8 mouse cellular contexts compared by ENCODE assay signal in genomic region chr13:54282861-54283206, GRCm38 (mm10).
DNase-seq lines count a peak whose midpoint lies in the region; ATAC-seq and TF ChIP-seq lines count a peak whose summit lies in the region.

No protein-coding gene starts in this region.

- TF ChIP-seq EP300 in stomach, postnatal 0 days (optimal IDR thresholded peaks at IDR 0.05): no peak

- no peaks in the 10 kb centered on the region for H3K27me3 ChIP-seq in embryonic facial prominence, embryonic 11.5 days (ENCODE audit: control insufficient read depth, insufficient read depth, low read length)
- no peaks in the 10 kb centered on the region for H3K27me3 ChIP-seq in hindbrain, embryonic 16.5 days (replicated peaks; ENCODE audit: control insufficient read depth, insufficient read depth, low read length)
- H3K27me3 ChIP-seq in lung, embryonic 16.5 days (ENCODE audit: control insufficient read depth, insufficient read depth, low read depth, low read length): peaks cover 6% of the 10 kb centered on the region
- no peaks in the 10 kb centered on the region for H3K27me3 ChIP-seq in stomach, postnatal 0 days (ENCODE audit: control insufficient read depth, insufficient read depth, low read length)

- H3K9ac ChIP-seq in embryonic facial prominence, embryonic 11.5 days (replicated peaks; ENCODE audit: low read length): no peak overlapping the region
- peak overlapping the region; percentile 43; the same call in 1 of the 2 replicates for H3K9ac ChIP-seq in hindbrain, embryonic 16.5 days (ENCODE audit: low read depth, low read length)
- H3K9ac ChIP-seq in lung, embryonic 16.5 days (ENCODE audit: low read length): no peak overlapping the region
- H3K9ac ChIP-seq in stomach, postnatal 0 days (ENCODE audit: low read length): no peak overlapping the region

- peak overlapping the region; percentile 19 for H3K4me2 ChIP-seq in embryonic facial prominence, embryonic 11.5 days (ENCODE audit: low read depth, low read length)
- H3K4me2 ChIP-seq in hindbrain, embryonic 16.5 days (ENCODE audit: low read length): peak overlapping the region; percentile 53
- peak overlapping the region; percentile 49 for H3K4me2 ChIP-seq in lung, embryonic 16.5 days (ENCODE audit: low read depth, low read length)
- H3K4me2 ChIP-seq in stomach, postnatal 0 days (replicated peaks; ENCODE audit: low read depth): peak overlapping the region; percentile 32

- no peak overlapping the region; the same call in 1 of the 2 replicates for H3K4me3 ChIP-seq in embryonic facial prominence, embryonic 11.5 days (ENCODE audit: low read depth, low read length)
- H3K4me3 ChIP-seq in hindbrain, embryonic 16.5 days (ENCODE audit: low read length): peak overlapping the region; percentile 14; the same call in 1 of the 2 replicates
- peak overlapping the region; percentile 18 for H3K4me3 ChIP-seq in lung, embryonic 16.5 days (ENCODE audit: low read length)
- no peak overlapping the region for H3K4me3 ChIP-seq in stomach, postnatal 0 days (ENCODE audit: low read depth, low read length)

- intact Hi-C loops in heart, postnatal 25 days (cut with DNase I): no loop called here

- no peaks in the 10 kb centered on the region; the same call in 1 of the 2 replicates for H3K4me1 ChIP-seq in embryonic facial prominence, embryonic 11.5 days (ENCODE audit: control insufficient read depth, insufficient read depth, low read length)
- H3K4me1 ChIP-seq in hindbrain, embryonic 16.5 days (ENCODE audit: control insufficient read depth, insufficient read depth, low read depth, low read length): peaks cover 19% of the 10 kb centered on the region
- H3K4me1 ChIP-seq in lung, embryonic 16.5 days (replicated peaks; ENCODE audit: control insufficient read depth, insufficient read depth, low read length): peaks cover 10% of the 10 kb centered on the region
- no peaks in the 10 kb centered on the region for H3K4me1 ChIP-seq in stomach, postnatal 0 days (replicated peaks; ENCODE audit: control insufficient read depth, insufficient read depth)

- WGBS in embryonic facial prominence, embryonic 11.5 days: 8% methylated on average over 10 of the region's 10 CpGs
- 2% methylated on average over 10 of the region's 10 CpGs for WGBS in hindbrain, embryonic 16.5 days
- WGBS in lung, embryonic 16.5 days: 3% methylated on average over 10 of the region's 10 CpGs
- 6% methylated on average over 10 of the region's 10 CpGs for WGBS in stomach, postnatal 0 days

- no peaks in the 10 kb centered on the region for H3K9me3 ChIP-seq in embryonic facial prominence, embryonic 11.5 days (replicated peaks; ENCODE audit: control insufficient read depth, low read length)
- H3K9me3 ChIP-seq in hindbrain, embryonic 16.5 days (ENCODE audit: control insufficient read depth, low read length): no peaks in the 10 kb centered on the region
- peaks cover 2% of the 10 kb centered on the region; the same call in 1 of the 2 replicates for H3K9me3 ChIP-seq in lung, embryonic 16.5 days (ENCODE audit: control insufficient read depth, low read length)
- H3K9me3 ChIP-seq in stomach, postnatal 0 days (ENCODE audit: control insufficient read depth, low read length): no peaks in the 10 kb centered on the region

- DNase-seq in heart, adult 18-20 months: peak; percentile 10 to 27
- DNase-seq in heart, postnatal 25 days (ENCODE audit: low spot score): no peak
- DNase-seq in embryonic facial prominence, embryonic 11.5 days (ENCODE audit: low spot score): no peak
- peak; percentile 36 for DNase-seq in stomach, postnatal 0 days (ENCODE audit: low spot score)
- DNase-seq in left cerebral cortex, adult 8-10 months (ENCODE audit: low spot score in 2 of 2): no peak
- DNase-seq in spleen, postnatal 14 days (ENCODE audit: low spot score in 2 of 2): no peak

- H3K36me3 ChIP-seq in embryonic facial prominence, embryonic 11.5 days (replicated peaks; ENCODE audit: control insufficient read depth, insufficient read depth, low read depth, low read length): no peaks in the 10 kb centered on the region
- no peaks in the 10 kb centered on the region for H3K36me3 ChIP-seq in hindbrain, embryonic 16.5 days (ENCODE audit: control insufficient read depth, insufficient read depth, low read length)
- no peaks in the 10 kb centered on the region for H3K36me3 ChIP-seq in lung, embryonic 16.5 days (ENCODE audit: control insufficient read depth, insufficient read depth, low read length)
- H3K36me3 ChIP-seq in stomach, postnatal 0 days (ENCODE audit: control insufficient read depth, insufficient read depth, low read length): no peaks in the 10 kb centered on the region

- no peak overlapping the region for H3K27ac ChIP-seq in embryonic facial prominence, embryonic 11.5 days (replicated peaks; ENCODE audit: low read depth, low read length)
- peak overlapping the region; percentile 73 for H3K27ac ChIP-seq in hindbrain, embryonic 16.5 days (ENCODE audit: low read depth, low read length)
- H3K27ac ChIP-seq in lung, embryonic 16.5 days (ENCODE audit: low read length): no peak overlapping the region
- no peak overlapping the region for H3K27ac ChIP-seq in stomach, postnatal 0 days (replicated peaks)

- TF ChIP-seq CTCF in stomach, postnatal 0 days (IDR thresholded peaks at IDR 0.05; ENCODE audit: low read depth): no peak

- no peak; the same call in 1 of the 2 replicates for ATAC-seq in embryonic facial prominence, embryonic 11.5 days (replicated peaks; ENCODE audit: insufficient number of reproducible peaks, low FRiP score, low TSS enrichment, low read depth)
- peak; percentile 49 for ATAC-seq in hindbrain, embryonic 16.5 days
- peak; percentile 47; the same call in 1 of the 2 replicates for ATAC-seq in lung, embryonic 16.5 days (ENCODE audit: low read depth)
- ATAC-seq in stomach, postnatal 0 days (ENCODE audit: low FRiP score, low TSS enrichment): 0 out of 2 replicates have a peak, but pooled peaks have one; percentile 8

Comparison
In these comparisons a context has a peak if more than half of its experiments do, and no peak if none do; other contexts are left out.
1. DNase-seq: peak in heart, adult 18-20 months (2 of 2) and stomach, postnatal 0 days (single experiment); none in heart, postnatal 25 days (single experiment), embryonic facial prominence, embryonic 11.5 days (single experiment), left cerebral cortex, adult 8-10 months (0 of 2) and spleen, postnatal 14 days (0 of 2).
2. H3K4me3 ChIP-seq: peak in hindbrain, embryonic 16.5 days (single experiment) and lung, embryonic 16.5 days (single experiment); none in embryonic facial prominence, embryonic 11.5 days (single experiment) and stomach, postnatal 0 days (single experiment).
3. Peak in every context shown above with its lines, with median percentiles within 50 percentile points of each other: H3K4me2 ChIP-seq.